Mouse (Mus musculus) MEL (cell line): ENCODE results near the gene Rbks. TPM values are rescaled to one million over a fixed set of nuclear protein-coding genes. Genes with fewer than 3 reads are reported as not detected.

Experiments used
- DNase-seq: peaks from one replicate; pipeline ENCODE4 v3.0.0; 2011; ENCODE audit warnings: low read depth, low spot score
- H3K27ac ChIP-seq: 2 replicates; pipeline ENCODE4 v1.5.1; 2012; ENCODE audit warnings: low read depth, mild to moderate bottlenecking, control low read depth, low read length, moderate library complexity; ENCODE audit not compliant: control insufficient read depth
- H3K27me3 ChIP-seq, 2 experiments: fragments of 150-350 bp in 1 of 2; sonication (generic) in 1 of 2; 2 replicates each; pipeline ENCODE4 v1.6.1; 2012; ENCODE audit warnings: low read length in 2 of 2, mild to moderate bottlenecking in 2 of 2, improper control_type of control experiment in 1 of 2, moderate library complexity in 1 of 2; ENCODE audit not compliant: insufficient read depth in 2 of 2, control insufficient read depth in 1 of 2
- H3K36me3 ChIP-seq, 2 experiments: 2 replicates each; pipeline ENCODE4 v1.6.1; 2012 to 2014; ENCODE audit warnings: low read length in 2 of 2, improper control_type of control experiment in 1 of 2, inconsistent platforms in 1 of 2, mild to moderate bottlenecking in 1 of 2; ENCODE audit not compliant: insufficient read depth in 2 of 2, control insufficient read depth in 1 of 2
- H3K4me1 ChIP-seq, 2 experiments: fragments of 150-350 bp in 1 of 2; sonication (generic) in 1 of 2; 2 replicates each; pipeline ENCODE4 v1.6.1; 2012; ENCODE audit warnings: low read length in 2 of 2, improper control_type of control experiment in 1 of 2, mild to moderate bottlenecking in 1 of 2; ENCODE audit not compliant: insufficient read depth in 2 of 2, control insufficient read depth in 1 of 2
- H3K4me3 ChIP-seq, 2 experiments: fragments of 150-350 bp in 1 of 2; sonication (generic) in 1 of 2; 2 replicates each; pipeline ENCODE4 v1.5.1; 2012; ENCODE audit warnings: low read depth in 2 of 2, low read length in 2 of 2, mild to moderate bottlenecking in 2 of 2, moderate library complexity in 2 of 2, control low read depth in 1 of 2, improper control_type of control experiment in 1 of 2; ENCODE audit not compliant: control insufficient read depth in 1 of 2, insufficient read depth in 1 of 2
- H3K79me2 ChIP-seq: 2 replicates; pipeline ENCODE4 v1.6.1; 2012; ENCODE audit warnings: mild to moderate bottlenecking, low read length, moderate library complexity; ENCODE audit not compliant: control insufficient read depth, poor library complexity, insufficient read depth
- H3K9ac ChIP-seq: 2 replicates; pipeline ENCODE4 v1.6.1; 2012; ENCODE audit warnings: low read depth, mild to moderate bottlenecking, control low read depth, low read length, moderate library complexity; ENCODE audit not compliant: control insufficient read depth, poor library complexity, severe bottlenecking
- H3K9me3 ChIP-seq: fragments of 150-350 bp; sonication (generic); replicated peaks from 2 replicates; pipeline ENCODE4 v1.6.1; 2012; ENCODE audit warnings: mild to moderate bottlenecking, low read length, improper control_type of control experiment, moderate library complexity; ENCODE audit not compliant: insufficient read depth
- BHLHE40 ChIP-seq: IDR thresholded peaks from 2 replicates; pipeline ENCODE4 v1.6.1; 2012; ENCODE audit warnings: low read depth, mild to moderate bottlenecking, inconsistent platforms, low read length, improper control_type of control experiment, borderline replicate concordance
- CHD1 ChIP-seq: IDR thresholded peaks from 2 replicates; pipeline ENCODE4 v1.6.1; 2012; ENCODE audit warnings: low read depth, mild to moderate bottlenecking, inconsistent platforms, low read length, improper control_type of control experiment
- E2F4 ChIP-seq: IDR thresholded peaks from 2 replicates; pipeline ENCODE4 v1.6.1; 2011; ENCODE audit warnings: low read depth, low read length, improper control_type of control experiment, borderline replicate concordance
- ELF1 ChIP-seq: IDR thresholded peaks from 2 replicates; pipeline ENCODE4 v1.6.1; 2014; ENCODE audit warnings: low read depth, mild to moderate bottlenecking, inconsistent platforms, low read length, improper control_type of control experiment, moderate library complexity
- HCFC1 ChIP-seq: IDR thresholded peaks from 2 replicates; pipeline ENCODE4 v1.6.1; 2012; ENCODE audit warnings: low read depth, mild to moderate bottlenecking, inconsistent platforms, low read length, improper control_type of control experiment, moderate library complexity
- KAT2A ChIP-seq: conservative IDR thresholded peaks from 2 replicates; pipeline ENCODE4 v1.6.1; 2012; ENCODE audit warnings: low read depth, low read length, improper control_type of control experiment, inconsistent platforms
- MAX ChIP-seq: IDR thresholded peaks from 2 replicates; pipeline ENCODE4 v1.6.1; 2011; ENCODE audit warnings: low read length, improper control_type of control experiment
- MEF2A ChIP-seq: IDR thresholded peaks from 2 replicates; pipeline ENCODE4 v1.6.1; 2014; ENCODE audit warnings: low read depth, mild to moderate bottlenecking, inconsistent platforms, low read length, improper control_type of control experiment; ENCODE audit not compliant: poor library complexity, insufficient replicate concordance, severe bottlenecking; ENCODE audit errors: extremely low read depth
- MXI1 ChIP-seq: IDR thresholded peaks from 2 replicates; pipeline ENCODE4 v1.6.1; 2011; ENCODE audit warnings: mild to moderate bottlenecking, low read depth, low read length, improper control_type of control experiment
- NRF1 ChIP-seq: IDR thresholded peaks from 2 replicates; pipeline ENCODE4 v1.6.1; 2014; ENCODE audit warnings: low read depth, mild to moderate bottlenecking, inconsistent platforms, low read length, improper control_type of control experiment, moderate library complexity; ENCODE audit not compliant: poor library complexity, insufficient read depth, severe bottlenecking
- POLR2AphosphoS5 ChIP-seq: IDR thresholded peaks from 2 replicates; pipeline ENCODE4 v1.6.1; 2012; ENCODE audit warnings: low read depth, borderline replicate concordance, mild to moderate bottlenecking, inconsistent platforms, low read length, moderate library complexity, mixed read lengths
- RCOR1 ChIP-seq: IDR thresholded peaks from 2 replicates; pipeline ENCODE4 v1.6.1; 2012; ENCODE audit warnings: low read depth, mild to moderate bottlenecking, inconsistent platforms, low read length, improper control_type of control experiment
- SIN3A ChIP-seq: IDR thresholded peaks from 2 replicates; pipeline ENCODE4 v1.6.1; 2012; ENCODE audit warnings: low read length, improper control_type of control experiment, inconsistent platforms
- SMC3 ChIP-seq: IDR thresholded peaks from 2 replicates; pipeline ENCODE4 v1.6.1; 2011; ENCODE audit warnings: low read depth, low read length, improper control_type of control experiment
- TAL1 ChIP-seq: IDR thresholded peaks from 2 replicates; pipeline ENCODE4 v1.6.1; 2012; ENCODE audit warnings: mild to moderate bottlenecking, inconsistent platforms, low read length, moderate library complexity, mixed read lengths
- TBP ChIP-seq: IDR thresholded peaks from 2 replicates; pipeline ENCODE4 v1.8.0; 2011; ENCODE audit warnings: low read depth, low read length, improper control_type of control experiment
- TCF12 ChIP-seq: IDR thresholded peaks from 2 replicates; pipeline ENCODE4 v1.6.1; 2014; ENCODE audit warnings: low read depth, mild to moderate bottlenecking, inconsistent platforms, low read length, improper control_type of control experiment, moderate library complexity
- UBTF ChIP-seq: IDR thresholded peaks from 2 replicates; pipeline ENCODE4 v1.6.1; 2012; ENCODE audit warnings: low read depth, mild to moderate bottlenecking, inconsistent platforms, low read length, improper control_type of control experiment, moderate library complexity, borderline replicate concordance; ENCODE audit not compliant: insufficient read depth
- USF2 ChIP-seq, 2 experiments: IDR thresholded peaks; 2 replicates each; pipeline ENCODE4 v1.6.1; 2011 to 2012; ENCODE audit warnings: improper control_type of control experiment in 2 of 2, low read length in 2 of 2, borderline replicate concordance in 1 of 2, inconsistent platforms in 1 of 2, low read depth in 1 of 2, mild to moderate bottlenecking in 1 of 2; ENCODE audit not compliant: insufficient read depth in 1 of 2
- ZC3H11A ChIP-seq: IDR thresholded peaks from 2 replicates; pipeline ENCODE4 v1.6.1; 2012; ENCODE audit warnings: low read depth, mild to moderate bottlenecking, inconsistent platforms, low read length, improper control_type of control experiment
- ZNF384 ChIP-seq: IDR thresholded peaks from 2 replicates; pipeline ENCODE4 v1.6.1; 2012; ENCODE audit warnings: low read depth, mild to moderate bottlenecking, inconsistent platforms, low read length, improper control_type of control experiment
- polyA plus RNA-seq, 2 experiments: library from polyadenylated mRNA; stranded (reverse) in 1 of 2; unstranded in 1 of 2; fragments of >175 nt in 1 of 2; fragments of >200 nt in 1 of 2; gene quantifications; 2 replicates each; pipeline versions ENCODE4 v1.2.1 to v1.2.4; 2012; ENCODE audit warnings: low replicate concordance in 2 of 2, low read depth in 1 of 2; ENCODE audit not compliant: insufficient read length in 2 of 2, insufficient read depth in 1 of 2, missing spikeins in 1 of 2
- total RNA-seq: library from RNA; depleted of rRNA; stranded (reverse); fragments of 300-350 nt; gene quantifications from 2 replicates; pipeline ENCODE4 v1.2.3, GENCODE M21; 2012

Rbks gene
- total and polyA plus RNA-seq, 3 experiments: 34.3 to 47.4 TPM; not detected in 1

GRCm38 (mm10) chr5:31673431-31673830 is 24.0 kb downstream of the Rbks start:
- DNase-seq: no peak
- H3K27ac ChIP-seq: no peak overlapping the region
- no peaks in the 10 kb centered on the region for H3K9me3 ChIP-seq
- no peaks in the 10 kb centered on the region; a peak in 1 of 4 replicates for H3K36me3 ChIP-seq
- TF ChIP-seq MXI1 (no peak), RCOR1 (no peak), NRF1 (no peak), CHD1 (no peak), SMC3 (no peak), MAX (no peak), TBP (no peak), SIN3A (no peak), POLR2AphosphoS5 (no peak), KAT2A (no peak), HCFC1 (no peak), MEF2A (no peak), USF2 (IDR thresholded peaks at IDR 0.05; ENCODE audit: borderline replicate concordance in 1 of 2, insufficient read depth in 1 of 2, low read depth in 1 of 2, low read length in 2 of 2) (no peak), E2F4 (no peak), TAL1 (no peak), BHLHE40 (no peak), TCF12 (no peak), ZNF384 (no peak)
- no peak overlapping the region for H3K9ac ChIP-seq
- H3K27me3 ChIP-seq: no peaks in the 10 kb centered on the region
- no peak overlapping the region for H3K4me3 ChIP-seq
- no peaks in the 10 kb centered on the region for H3K79me2 ChIP-seq
- no peaks in the 10 kb centered on the region for H3K4me1 ChIP-seq

GRCm38 (mm10) chr5:31671137-31671536 is 26.3 kb downstream of the Rbks start:
- TF ChIP-seq POLR2AphosphoS5 (no peak), UBTF (no peak), RCOR1 (no peak), SMC3 (no peak), ZC3H11A (no peak), ELF1 (no peak)
- H3K9ac ChIP-seq: no peak overlapping the region
- no peaks in the 10 kb centered on the region for H3K4me1 ChIP-seq

More at GRCm38 (mm10) chr5:31671137-31671536, 26.3 kb downstream of the Rbks start:
- Histone ChIP-seq H3K79me2 (no peaks in the 10 kb centered on the region), H3K9me3 (no peaks in the 10 kb centered on the region), H3K27me3 (no peaks in the 10 kb centered on the region), H3K36me3 (no peaks in the 10 kb centered on the region; a peak in 1 of 4 replicates), H3K4me3 (no peak overlapping the region), H3K27ac (no peak overlapping the region)
- DNase-seq: no peak
